Mouse (Mus musculus): Measurements from ENCODE around the gene Mllt1. TPM values are rescaled to one million over a fixed set of nuclear protein-coding genes. Genes with fewer than 3 reads are reported as not detected.

The Mllt1 gene
- 10 to 100 TPM; 32.6 to 35.6 TPM for total RNA-seq (2021)
- long read RNA-seq, experiment 1, partial matches to known transcripts = 1 of 11 reads
- long read RNA-seq, experiment 1, other reads (novel, unspliced or antisense) = 7 of 11 reads
- long read RNA-seq, experiment 2, transcript Mllt1-201 (12 exons, 3,636 nt) = major isoform, 7 of 17 reads
- long read RNA-seq, experiment 2, partial matches to known transcripts = 1 of 17 reads
- long read RNA-seq, experiment 2, other reads (novel, unspliced or antisense) = 9 of 17 reads

GRCm38 (mm10) chr17:56935363-56936131, at the start of gene Mllt1:
TSS of gene Mllt1 (minus strand) at chr17:56935415.
- DNase-seq = peak; percentile 100

- no peak for DNase-seq
Observed at GRCm38 (mm10) chr17:56984886-56985285, 49.7 kb upstream of the Mllt1 start.

GRCm38 (mm10) chr17:56982013-56982412, 46.8 kb upstream of the Mllt1 start, which contains the start of gene Acer1:
TSS of gene Acer1 (minus strand) at chr17:56982126.
- no peak for DNase-seq

GRCm38 (mm10) chr17:56981049-56981448, 45.8 kb upstream of the Mllt1 start:
- no peak for DNase-seq

GRCm38 (mm10) chr17:56979524-56979923, 44.3 kb upstream of the Mllt1 start:
- no peak for DNase-seq

GRCm38 (mm10) chr17:56976531-56977390, 41.5 kb upstream of the Mllt1 start:
- DNase-seq = no peak

- no peak for DNase-seq
Observed at GRCm38 (mm10) chr17:56975391-56975790, 40.2 kb upstream of the Mllt1 start.

- DNase-seq = no peak
Observed at GRCm38 (mm10) chr17:56974708-56975240, 39.6 kb upstream of the Mllt1 start.

GRCm38 (mm10) chr17:56973956-56974707, 38.9 kb upstream of the Mllt1 start:
- DNase-seq = no peak

- no peak for DNase-seq
Observed at GRCm38 (mm10) chr17:56970081-56970480, 34.9 kb upstream of the Mllt1 start.

GRCm38 (mm10) chr17:56969321-56969720, 34.1 kb upstream of the Mllt1 start:
- DNase-seq = peak; percentile 42 to 52

- no peak for DNase-seq
Observed at GRCm38 (mm10) chr17:56963646-56964045, 28.4 kb upstream of the Mllt1 start.

- DNase-seq = peak in 1 of 2 experiments; percentile 61
Observed at GRCm38 (mm10) chr17:56962642-56963405, 27.6 kb upstream of the Mllt1 start.

GRCm38 (mm10) chr17:56961880-56962279, 26.7 kb upstream of the Mllt1 start:
- no peak for DNase-seq

GRCm38 (mm10) chr17:56958667-56959066, 23.5 kb upstream of the Mllt1 start:
- no peak for DNase-seq

- DNase-seq = peak; percentile 20 to 52
Observed at GRCm38 (mm10) chr17:56957763-56958429, 22.7 kb upstream of the Mllt1 start.

GRCm38 (mm10) chr17:56954871-56955270, 19.7 kb upstream of the Mllt1 start:
- DNase-seq = no peak

- no peak for DNase-seq
Observed at GRCm38 (mm10) chr17:56952639-56953038, 17.4 kb upstream of the Mllt1 start.

GRCm38 (mm10) chr17:56950915-56951314, 15.7 kb upstream of the Mllt1 start:
- peak; percentile 61 to 77 for DNase-seq

- DNase-seq = no peak
Observed at GRCm38 (mm10) chr17:56938751-56939150, 3.5 kb upstream of the Mllt1 start.

Data from adrenal gland, postnatal 36 days (tissue).